Mouse (Mus musculus): Measurements from ENCODE around the gene Golga2.

Gene Golga2

GRCm38 (mm10) chr2:32317791-32318417, 30.7 kb downstream of the Golga2 start:
- in situ Hi-C loops (cut with MseI, MboI): no loop called here

- in situ Hi-C loops (cut with MseI, MboI): no loop called here
Measured at GRCm38 (mm10) chr2:32318709-32319585, 31.8 kb downstream of the Golga2 start.

GRCm38 (mm10) chr2:32319586-32320580, 32.7 kb downstream of the Golga2 start:
- in situ Hi-C loops (cut with MseI, MboI): no loop called here

GRCm38 (mm10) chr2:32320721-32321120, 33.5 kb downstream of the Golga2 start:
- in situ Hi-C loops (cut with MseI, MboI): no loop called here

DNA sequence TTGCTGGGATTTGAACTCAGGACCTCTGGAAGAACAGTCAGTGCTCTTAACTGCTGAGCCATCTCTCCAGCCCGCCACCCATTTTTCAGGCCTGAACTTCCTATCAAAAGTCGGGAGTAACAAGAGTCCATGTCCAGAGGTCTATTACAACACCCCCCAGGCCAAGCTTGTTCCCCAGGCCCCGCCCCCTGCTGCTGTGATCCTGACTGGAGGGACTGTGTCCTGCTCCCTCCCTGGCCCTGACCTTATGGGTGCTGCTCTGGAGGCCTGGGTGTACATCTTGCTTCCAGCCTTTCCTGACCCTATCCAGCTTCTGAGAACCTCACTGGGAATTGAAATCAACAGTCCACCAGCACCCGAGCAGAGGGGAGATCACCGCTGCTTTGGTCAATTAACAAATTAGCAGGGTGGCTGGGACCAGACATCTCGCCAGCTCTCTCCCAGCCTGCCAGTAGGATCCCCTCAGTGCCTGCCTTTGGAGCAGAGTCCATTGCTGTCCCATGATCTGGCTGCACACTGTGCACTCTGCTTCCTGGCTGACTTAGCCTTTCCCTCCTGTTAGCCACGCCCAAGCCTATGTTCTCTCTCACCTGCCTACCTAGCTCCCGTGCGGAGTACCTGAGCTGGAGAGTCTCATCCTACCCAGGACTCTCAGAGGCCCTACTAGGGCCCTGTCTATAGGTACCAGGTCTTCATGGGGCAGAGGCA, 34.6 kb downstream of the Golga2 start:
- in situ Hi-C loops (cut with MseI, MboI): no loop called here

GRCm38 (mm10) chr2:32322754-32323741, 35.9 kb downstream of the Golga2 start:
- in situ Hi-C loops (cut with MseI, MboI): no loop called here

- in situ Hi-C loops (cut with MseI, MboI): no loop called here
Measured at GRCm38 (mm10) chr2:32324322-32324721, 37.1 kb downstream of the Golga2 start.

- in situ Hi-C loops (cut with MseI, MboI): no loop called here
Measured at GRCm38 (mm10) chr2:32325342-32325741, 38.2 kb downstream of the Golga2 start.

- in situ Hi-C loops (cut with MseI, MboI): no loop called here
Measured at GRCm38 (mm10) chr2:32327200-32327599, 40.0 kb downstream of the Golga2 start.

DNA sequence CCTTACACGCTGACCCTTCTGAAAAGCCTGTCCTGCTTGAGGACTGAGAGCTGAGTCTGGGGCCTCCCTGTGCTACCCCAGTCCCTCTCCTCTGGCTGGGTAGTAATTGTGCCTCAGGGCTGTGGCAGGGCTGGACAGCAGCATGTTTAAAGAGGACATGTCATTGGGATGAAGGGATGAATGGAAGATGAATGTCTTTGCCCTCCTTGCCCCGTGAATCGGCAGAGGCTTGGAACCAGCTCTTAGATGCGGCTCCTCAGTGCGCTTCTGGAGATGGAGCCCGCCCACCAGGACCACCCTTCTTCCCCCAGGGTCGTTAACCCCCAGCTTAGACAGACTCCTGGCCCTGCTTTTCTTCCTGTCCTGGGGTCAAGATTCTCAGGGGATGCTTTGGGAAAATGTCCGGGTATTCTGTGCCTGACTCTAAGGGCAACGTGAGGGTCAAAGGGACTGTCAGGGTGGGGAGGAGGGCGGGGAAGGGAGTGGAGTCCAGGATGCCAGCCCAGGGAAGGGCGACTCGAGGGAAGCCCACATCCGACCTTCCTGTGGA, 41.8 kb downstream of the Golga2 start:
- in situ Hi-C loops (cut with MseI, MboI): no loop called here

GRCm38 (mm10) chr2:32329531-32329930, 42.3 kb downstream of the Golga2 start:
- in situ Hi-C loops (cut with MseI, MboI): no loop called here

- in situ Hi-C loops (cut with MseI, MboI): no loop called here
Measured at GRCm38 (mm10) chr2:32332159-32332558, 45.0 kb downstream of the Golga2 start.

DNA sequence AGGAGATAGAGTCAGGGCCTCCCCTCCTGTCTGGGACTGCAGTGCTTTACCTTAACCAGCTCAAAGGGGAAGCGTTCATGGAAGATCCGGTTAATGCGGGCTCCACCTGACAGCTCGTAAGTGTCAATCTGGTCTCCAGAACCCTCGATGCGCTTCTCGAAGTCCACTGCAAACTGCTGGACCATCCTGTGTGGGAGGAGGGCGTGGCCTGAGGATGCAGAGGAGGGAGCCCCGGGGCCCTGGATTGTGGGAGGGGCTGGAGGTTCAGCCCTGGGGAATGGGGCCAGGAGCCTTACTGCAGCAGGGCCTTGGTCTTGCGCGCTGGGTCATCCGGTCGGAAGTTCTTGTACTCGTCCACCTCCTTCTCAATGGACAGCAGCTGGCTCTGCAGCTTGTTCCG, 48.7 kb downstream of the Golga2 start:
- in situ Hi-C loops (cut with MseI, MboI): no loop called here

DNA sequence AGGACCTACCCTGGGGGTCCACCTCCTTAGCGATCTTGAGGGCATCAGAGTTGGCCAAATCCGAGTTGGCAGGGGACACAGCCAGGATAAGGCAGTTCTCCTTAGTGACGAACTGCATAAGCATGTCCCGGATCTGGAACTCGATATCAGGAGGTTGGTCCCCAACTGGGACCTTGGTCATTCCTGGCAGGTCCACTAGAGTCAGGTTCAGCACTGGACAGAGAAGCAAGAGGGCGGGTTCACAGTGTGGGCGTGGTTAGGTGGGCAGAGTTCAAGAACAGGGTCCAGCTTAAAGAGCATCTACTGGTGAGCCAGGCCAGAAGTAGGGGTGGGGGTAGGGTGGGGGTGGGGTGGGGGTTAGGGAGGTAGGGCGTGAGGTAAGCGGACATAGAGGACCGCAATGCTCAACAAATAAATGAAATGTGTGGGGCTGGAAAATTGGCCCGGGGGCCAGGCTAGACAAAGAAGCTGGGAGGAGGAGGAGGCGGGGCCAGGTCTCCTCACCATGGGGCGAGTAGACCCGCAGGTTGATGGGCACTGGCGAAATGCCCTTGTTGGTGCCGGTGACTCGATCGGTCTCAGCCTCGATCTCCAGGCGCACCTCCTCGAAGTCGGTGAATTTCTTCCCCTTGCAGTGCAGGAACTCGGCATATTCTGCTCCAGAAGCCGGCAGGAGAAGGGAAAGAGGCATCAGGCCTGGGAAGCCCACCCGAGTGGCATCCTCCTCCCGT, 52.9 kb downstream of the Golga2 start:
- in situ Hi-C loops (cut with MseI, MboI): no loop called here

- in situ Hi-C loops (cut with MseI, MboI): no loop called here
Measured at GRCm38 (mm10) chr2:32340836-32341633, 53.9 kb downstream of the Golga2 start.

GRCm38 (mm10) chr2:32341634-32341939, 54.4 kb downstream of the Golga2 start:
- in situ Hi-C loops (cut with MseI, MboI): no loop called here

DNA sequence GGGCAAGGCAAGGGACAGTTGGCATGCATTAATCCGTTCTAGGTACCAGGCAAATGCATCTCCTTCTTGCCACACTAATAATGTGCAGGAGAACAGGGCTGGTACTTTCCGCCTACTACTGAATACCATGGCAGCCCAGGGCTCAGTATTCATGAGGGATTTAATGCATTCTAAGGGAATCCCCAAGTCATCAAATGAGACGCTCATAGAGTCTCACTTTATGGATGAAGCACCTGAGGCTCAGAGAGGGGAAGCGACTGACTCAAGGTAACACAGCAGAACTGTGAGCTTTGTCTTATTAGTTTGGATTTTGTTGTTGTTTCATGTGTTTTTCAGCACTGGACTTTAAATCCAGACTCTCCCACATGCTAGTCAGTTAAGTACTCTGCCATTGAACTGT, 54.9 kb downstream of the Golga2 start:
- in situ Hi-C loops (cut with MseI, MboI): no loop called here

Data from mouse trophoblast stem cell (cell line).